Mouse (Mus musculus) megakaryocyte, embryonic 14.5 days (primary cell): ENCODE measurements at regions not wholly inside any gene's neighbourhood (a gene's known extent, or its start where the extent isn't known, plus 50 kb on each side); places are given as distances from the start of the nearest gene placed in this dataset.

Experiments used
- FLI1 ChIP-seq: IDR thresholded peaks from 2 replicates; pipeline ENCODE4 v1.6.1; 2012; ENCODE audit warnings: low read length, inconsistent platforms, mixed read lengths
- GATA1 ChIP-seq: IDR thresholded peaks from 3 replicates; pipeline ENCODE4 v1.6.1; 2012; ENCODE audit warnings: mixed read lengths, low read length, inconsistent platforms, borderline replicate concordance

- no peak for TF ChIP-seq GATA1
- TF ChIP-seq FLI1: no peak
These were observed 50.9 kb upstream of the Insyn1 start for GRCm38 (mm10) chr9:58437541-58437940.
